Mouse (Mus musculus) CH12F3 (cell line): Measurements from ENCODE around the gene Pwwp2a.

Experiments
- in situ Hi-C: fragments of 300-500 bp; cut with MboI; formaldehyde crosslinking; loops from 2 replicates; pipeline ENCODE4 v1.14.3; 2020; ENCODE audit warnings: low sequenced_read_pairs

Pwwp2a gene

DNA sequence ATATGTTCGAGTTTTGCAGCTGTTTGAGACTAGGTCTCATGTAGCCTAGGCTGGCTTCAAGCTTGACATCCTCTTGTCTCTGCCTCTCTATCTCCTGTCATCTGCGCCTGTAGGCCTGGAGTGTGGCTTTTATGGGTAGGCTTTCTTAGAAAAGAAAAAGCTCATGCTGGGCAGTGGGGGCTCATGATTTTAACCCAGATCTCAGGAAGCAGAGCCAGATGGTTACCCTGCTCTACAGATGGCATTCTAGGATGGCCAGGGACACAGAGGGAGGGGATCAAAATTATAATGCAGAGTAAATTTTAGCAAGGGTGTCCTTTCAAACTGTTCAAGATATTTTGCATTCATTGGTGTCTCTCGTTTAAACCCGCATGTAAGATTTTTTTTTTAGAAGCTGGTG is 30.4 kb downstream of the Pwwp2a start:
- in situ Hi-C loops: no loop called here

DNA sequence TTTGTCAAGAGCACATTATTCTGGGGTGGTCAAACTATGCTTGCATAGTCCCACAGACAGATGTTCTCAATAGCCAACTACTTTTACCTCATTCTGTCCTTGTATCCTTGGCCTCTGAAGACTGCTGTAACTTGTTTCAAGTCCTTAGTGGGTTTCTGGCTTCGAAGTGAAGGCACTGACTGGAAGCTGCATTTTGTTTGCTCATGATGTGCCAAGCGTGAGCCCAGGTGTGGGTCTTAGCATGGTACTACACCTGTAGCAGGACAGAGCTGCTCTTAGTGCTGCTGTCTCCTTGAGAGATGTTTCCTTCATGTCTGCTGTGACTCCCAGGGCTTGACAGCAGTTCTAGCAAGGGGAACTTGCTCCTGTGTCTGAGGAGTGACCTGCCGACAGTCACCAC is 41.6 kb downstream of the Pwwp2a start:
- in situ Hi-C loops: no loop called here

DNA sequence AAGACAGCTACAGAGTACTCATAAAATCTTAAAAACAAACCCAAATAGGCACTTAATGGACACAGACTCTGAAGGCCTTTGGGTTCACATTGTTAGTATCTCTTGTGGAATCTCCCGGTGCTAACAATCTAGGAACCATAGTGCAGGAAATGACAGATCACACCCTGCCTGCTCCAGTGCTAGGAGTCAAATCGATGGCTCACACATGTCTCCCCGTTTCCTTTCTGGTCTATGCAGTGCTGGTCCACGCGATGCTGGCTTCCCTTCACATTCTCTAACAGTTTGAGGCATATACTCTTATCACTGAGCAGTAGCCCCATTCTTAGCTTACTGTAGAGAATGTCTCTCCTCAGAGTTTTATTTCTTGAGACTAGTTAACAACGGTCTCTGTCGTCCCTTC is 46.0 kb downstream of the Pwwp2a start:
- in situ Hi-C loops: no loop called here

DNA sequence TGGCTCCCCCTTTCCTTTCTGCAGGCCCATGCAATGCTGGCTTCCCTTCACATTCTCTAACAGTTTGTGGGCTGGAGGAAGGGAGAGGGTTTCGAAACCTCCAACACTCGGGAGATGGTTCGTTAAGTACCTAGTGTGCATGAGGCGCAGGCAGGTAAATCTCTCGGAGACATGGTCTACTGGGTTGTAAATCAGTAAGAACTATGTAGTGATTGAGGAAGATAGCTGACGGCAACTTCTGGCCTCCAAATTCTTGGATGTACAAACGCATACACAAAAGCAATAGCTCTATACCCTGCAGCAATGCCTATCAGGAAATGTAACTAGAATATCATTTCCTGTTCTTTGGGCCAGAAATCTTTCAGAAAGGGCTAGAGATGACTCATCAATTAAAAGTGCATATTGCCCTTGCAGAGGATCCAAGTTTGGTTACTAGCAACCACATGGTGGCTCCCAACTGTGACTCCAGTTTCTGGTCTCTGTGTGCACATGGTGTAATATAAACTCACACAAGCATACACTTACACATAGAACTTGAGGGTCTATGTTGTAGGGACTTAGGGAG is 47.0 kb downstream of the Pwwp2a start:
- in situ Hi-C loops: no loop called here

DNA sequence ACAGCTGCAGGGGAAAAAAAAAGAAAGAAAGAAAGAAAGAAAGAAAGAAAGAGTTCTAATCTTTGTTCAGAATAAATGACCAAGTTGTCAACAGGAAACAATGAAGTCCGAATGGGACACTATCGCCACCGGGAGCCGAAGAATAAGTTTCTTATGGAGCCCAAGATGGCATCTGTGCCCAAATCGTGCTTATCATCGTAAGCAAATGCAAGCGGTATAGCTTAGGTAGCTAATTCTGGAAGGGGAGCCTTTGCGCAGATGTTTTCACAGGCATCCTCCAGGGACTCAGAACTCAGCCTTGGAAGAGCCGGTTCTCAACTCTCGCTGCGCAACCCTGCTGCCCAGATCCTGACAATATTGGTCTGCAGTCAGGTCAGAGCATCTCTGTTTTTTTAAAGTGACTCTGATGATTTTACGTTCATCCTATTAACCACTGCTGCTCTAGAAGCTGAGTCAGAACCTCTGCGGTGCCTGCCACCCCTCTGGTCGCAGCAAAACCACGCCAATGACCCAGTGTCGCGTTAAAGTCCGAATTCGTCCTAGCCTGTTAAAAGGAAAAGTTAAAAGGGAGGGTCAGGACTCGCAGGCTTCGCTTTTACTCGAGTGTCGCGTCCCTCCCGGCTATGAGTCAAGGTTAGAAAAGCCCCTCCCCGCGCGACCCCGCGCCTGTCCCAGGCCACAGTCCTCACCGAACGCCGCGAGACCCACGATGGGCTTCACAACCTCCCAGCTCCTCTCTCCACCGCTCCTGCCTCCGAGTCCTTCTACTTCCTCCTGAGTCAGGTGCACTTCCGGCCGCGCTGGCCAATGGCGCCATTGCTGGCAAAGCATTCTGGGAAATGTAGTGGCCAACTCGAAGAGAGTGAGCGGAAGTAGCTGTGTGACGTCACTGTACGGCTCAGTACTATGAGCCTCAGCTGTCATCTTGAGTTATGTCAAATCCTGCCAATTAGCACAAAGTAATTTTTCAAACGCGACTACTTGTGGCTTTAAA is 65.7 kb downstream of the Pwwp2a start, which contains the start of gene Ttc1:
Gene Ttc1, minus strand, starts transcription at position 776 of the 994 bp plus-strand sequence.
- in situ Hi-C loops: no loop called here

DNA sequence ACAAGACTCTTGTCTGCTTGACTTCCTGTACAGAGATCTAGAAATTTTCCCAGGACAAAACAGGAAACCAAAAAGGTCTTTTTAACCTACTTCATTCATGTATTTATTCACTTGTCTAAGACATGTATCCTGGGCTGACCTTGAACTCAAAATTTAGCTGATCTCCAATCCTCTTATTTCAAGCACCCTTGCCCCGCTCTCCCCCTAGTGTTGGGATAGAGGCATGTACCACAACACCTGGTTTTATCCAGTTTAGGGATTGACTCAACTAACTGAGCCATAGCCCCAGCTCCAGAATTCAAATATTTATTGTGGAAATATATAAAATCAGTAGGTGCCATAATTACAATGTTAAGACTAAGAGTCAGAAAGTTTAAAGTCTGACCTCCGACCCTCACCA is 69.7 kb downstream of the Pwwp2a start:
- in situ Hi-C loops: no loop called here

DNA sequence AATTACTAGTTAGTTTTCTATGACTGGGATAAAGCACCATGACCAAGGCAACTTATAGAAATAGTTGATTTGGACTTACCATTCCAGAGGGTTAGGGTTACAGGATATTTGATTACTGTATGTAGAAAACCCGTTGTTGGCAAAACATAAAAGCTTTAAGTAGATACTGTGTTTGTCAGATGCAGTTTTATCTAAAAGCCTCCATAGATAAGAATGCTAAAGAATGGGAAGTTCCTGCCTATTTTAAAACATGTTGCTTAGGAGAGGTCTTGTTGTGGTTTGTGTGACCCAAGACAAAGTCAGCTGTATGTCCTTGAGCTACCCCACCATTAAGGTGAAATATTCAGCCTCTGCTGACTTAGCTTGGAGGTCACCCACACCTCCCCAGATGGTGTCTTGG is 72.8 kb downstream of the Pwwp2a start:
- in situ Hi-C loops: no loop called here

DNA sequence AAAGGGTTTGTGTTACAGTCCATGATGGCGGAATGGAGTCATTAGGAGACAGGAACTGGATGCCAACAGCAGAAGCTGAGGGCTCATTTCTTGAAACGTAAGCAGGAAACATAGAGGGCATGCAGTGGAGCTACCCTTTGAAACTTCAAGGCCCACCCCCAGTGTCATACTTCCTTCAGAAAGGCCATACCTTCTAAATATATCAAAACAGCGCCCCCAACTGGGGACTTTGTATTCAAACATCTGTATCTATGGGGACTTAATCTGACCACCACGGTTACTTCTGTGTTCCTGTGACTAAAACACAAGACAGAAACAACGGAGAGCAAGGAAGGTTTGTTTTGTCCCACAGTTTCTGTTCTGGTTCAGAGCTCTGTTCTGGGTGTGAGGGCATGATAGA is 73.6 kb downstream of the Pwwp2a start:
- in situ Hi-C loops: no loop called here

DNA sequence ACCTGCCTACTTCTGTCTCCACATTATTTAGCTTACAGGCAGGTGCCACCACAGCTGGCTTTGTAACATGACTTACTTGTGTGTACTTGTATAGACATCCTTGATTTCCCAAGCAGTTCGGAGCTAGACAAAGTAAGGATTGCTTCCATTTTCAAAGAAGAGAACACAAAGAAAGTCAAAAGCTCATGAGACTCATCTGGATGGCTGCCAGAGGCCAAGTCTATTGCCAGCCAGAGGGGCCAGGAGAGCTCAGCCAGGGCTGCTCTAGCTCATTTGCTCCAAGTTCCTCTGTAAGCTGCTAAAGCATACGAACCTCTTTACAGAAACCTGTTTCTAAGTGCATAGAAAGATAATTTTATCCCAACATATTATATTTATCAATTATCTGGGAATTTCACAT is 76.6 kb downstream of the Pwwp2a start:
- in situ Hi-C loops: no loop called here

DNA sequence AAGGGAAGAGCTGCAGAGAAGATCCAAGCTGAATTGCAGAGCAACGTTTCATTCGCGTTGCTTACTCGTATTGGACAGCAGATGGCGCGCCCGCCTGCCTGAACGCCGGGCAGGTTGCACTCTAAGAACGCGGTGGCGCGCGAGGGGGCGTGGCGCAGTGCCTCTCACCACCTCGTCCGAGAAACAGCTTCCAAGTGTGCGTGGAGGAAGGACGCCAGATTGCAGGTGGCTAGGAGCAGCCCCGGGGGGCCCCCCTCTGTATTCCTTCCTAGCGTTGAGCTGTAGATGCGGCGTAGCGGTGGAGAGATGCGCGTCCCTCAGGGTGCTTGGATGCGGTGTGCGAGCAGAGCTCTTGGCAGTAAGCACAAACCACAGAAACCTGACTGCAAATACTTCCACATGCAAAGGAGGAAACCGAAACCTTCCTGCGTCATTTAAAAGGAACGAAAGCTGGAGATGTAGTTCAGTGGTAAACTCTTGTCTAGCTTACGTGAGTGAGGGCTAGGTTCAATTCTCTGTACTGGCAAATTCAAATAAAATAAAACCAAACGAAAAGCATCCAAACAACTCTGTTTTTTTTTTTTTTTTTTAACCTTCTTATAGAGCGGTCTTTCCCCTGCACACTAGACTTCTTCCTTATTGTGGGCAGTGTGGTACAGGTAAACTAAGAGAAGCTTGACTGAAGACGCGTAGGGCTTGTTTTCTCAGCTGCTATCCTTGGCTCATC is 85.3 kb downstream of the Pwwp2a start:
- in situ Hi-C loops: no loop called here

DNA sequence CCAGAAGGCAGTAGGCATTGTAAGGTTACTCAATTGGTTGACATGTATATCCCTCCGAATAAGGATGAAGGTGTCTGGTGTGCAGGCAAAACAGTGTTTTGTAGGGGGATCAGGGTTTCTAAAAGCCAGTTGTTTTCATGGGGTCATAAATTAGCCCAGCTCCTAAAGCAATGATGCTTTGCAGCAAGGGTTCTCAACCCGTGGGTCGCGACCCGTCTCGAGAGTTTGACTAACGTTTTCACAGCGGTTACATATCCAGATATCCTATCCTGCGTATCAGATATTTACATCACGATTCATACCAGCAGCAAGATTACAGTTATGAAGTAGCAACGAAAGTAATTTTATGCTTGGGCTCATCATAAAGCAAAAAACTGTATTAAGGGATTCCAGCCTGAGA is 86.0 kb downstream of the Pwwp2a start:
- in situ Hi-C loops: no loop called here

DNA sequence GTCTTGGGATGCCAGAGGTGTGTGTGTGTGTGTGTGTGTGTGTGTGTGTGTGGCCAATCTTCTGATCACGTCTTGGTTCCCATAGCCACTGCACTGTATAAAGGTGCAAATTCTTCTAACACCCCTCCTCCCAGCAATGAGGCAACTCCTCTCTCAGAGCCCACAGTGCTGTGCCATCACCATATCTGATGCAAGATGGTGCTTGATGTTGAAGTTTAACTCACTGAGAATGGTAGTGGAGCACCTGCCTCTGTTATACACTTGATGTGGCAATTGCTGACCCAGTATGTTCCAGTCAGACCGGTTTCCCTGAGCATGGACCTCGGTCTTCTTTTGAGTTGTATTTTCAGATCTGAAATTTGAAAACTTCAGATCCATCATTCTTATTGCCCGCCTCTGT is 88.3 kb downstream of the Pwwp2a start:
- in situ Hi-C loops: no loop called here
